Mouse (Mus musculus) CH12.LX (cell line): Measurements from ENCODE around the gene Plch2. TPM values are rescaled to one million over a fixed set of nuclear protein-coding genes. Genes with fewer than 3 reads are reported as not detected.

ENCODE experiments used
- DNase-seq: peaks from one replicate; pipeline ENCODE4 v3.0.0-alpha.2; 2013; ENCODE audit errors: extremely low read depth
- H3K27ac ChIP-seq: 2 replicates; pipeline ENCODE4 v1.5.1; 2012; ENCODE audit warnings: low read depth, mild to moderate bottlenecking, control low read depth, moderate library complexity; ENCODE audit not compliant: insufficient read depth
- H3K27me3 ChIP-seq: replicated peaks from 2 replicates; pipeline ENCODE3; 2012; ENCODE audit warnings: inconsistent platforms
- H3K36me3 ChIP-seq, 2 experiments: replicated peaks in 1 of 2; 2 replicates each; pipeline versions ENCODE3 to v1.6.1; 2012; ENCODE audit warnings: inconsistent platforms in 1 of 2, low read length in 1 of 2, mild to moderate bottlenecking in 1 of 2, mixed read lengths in 1 of 2, moderate library complexity in 1 of 2; ENCODE audit not compliant: control insufficient read depth in 1 of 2, insufficient read depth in 1 of 2
- H3K4me1 ChIP-seq, 2 experiments: 2 replicates each; pipeline ENCODE4 v1.6.1; 2012; ENCODE audit warnings: inconsistent platforms in 1 of 2, moderate library complexity in 1 of 2; ENCODE audit not compliant: insufficient read depth in 2 of 2, control insufficient read depth in 1 of 2
- H3K4me2 ChIP-seq: 2 replicates; pipeline ENCODE4 v1.6.1; 2012; ENCODE audit warnings: low read depth, mild to moderate bottlenecking, control low read depth; ENCODE audit not compliant: poor library complexity, insufficient read depth, severe bottlenecking
- H3K4me3 ChIP-seq, 3 experiments: fragments of 150-350 bp in 1 of 3; sonication (generic) in 1 of 3; replicated peaks in 1 of 3; 2 replicates each; pipeline versions ENCODE3 to v1.5.1; 2011 to 2012; ENCODE audit warnings: low read depth in 2 of 3, low read length in 2 of 3, mild to moderate bottlenecking in 2 of 3, moderate library complexity in 2 of 3, control low read depth in 1 of 3, improper control_type of control experiment in 1 of 3, inconsistent platforms in 1 of 3, mixed read lengths in 1 of 3; ENCODE audit not compliant: poor library complexity in 1 of 3
- H3K79me2 ChIP-seq: replicated peaks from 2 replicates; pipeline ENCODE4 v1.6.1; 2012; ENCODE audit warnings: mild to moderate bottlenecking, moderate library complexity; ENCODE audit not compliant: control insufficient read depth, poor library complexity, insufficient read depth, severe bottlenecking; ENCODE audit errors: extremely low read depth
- H3K9ac ChIP-seq: 2 replicates; pipeline ENCODE4 v1.6.1; 2012; ENCODE audit warnings: low read depth, mild to moderate bottlenecking, control low read depth, moderate library complexity; ENCODE audit not compliant: insufficient read depth
- H3K9me3 ChIP-seq: replicated peaks from 2 replicates; pipeline ENCODE3; 2012; ENCODE audit warnings: low read length, inconsistent platforms, mixed read lengths
- BHLHE40 ChIP-seq: IDR thresholded peaks from 2 replicates; pipeline ENCODE4 v1.6.1; 2011; ENCODE audit warnings: mild to moderate bottlenecking, low read depth, low read length, improper control_type of control experiment
- CTCF ChIP-seq, 2 experiments: IDR thresholded peaks in 1 of 2; conservative IDR thresholded peaks in 1 of 2; 2 replicates each; pipeline ENCODE4 v1.5.1; 2011 to 2012; ENCODE audit warnings: low read depth in 2 of 2, low read length in 2 of 2, improper control_type of control experiment in 1 of 2, inconsistent platforms in 1 of 2, mild to moderate bottlenecking in 1 of 2, moderate library complexity in 1 of 2
- ELF1 ChIP-seq: IDR thresholded peaks from 2 replicates; pipeline ENCODE4 v1.6.1; 2014; ENCODE audit warnings: low read depth, mild to moderate bottlenecking, inconsistent platforms, low read length, improper control_type of control experiment
- HCFC1 ChIP-seq: IDR thresholded peaks from 2 replicates; pipeline ENCODE4 v1.6.1; 2012; ENCODE audit warnings: low read depth, mild to moderate bottlenecking, inconsistent platforms, low read length, improper control_type of control experiment
- IRF4 ChIP-seq: IDR thresholded peaks from 2 replicates; pipeline ENCODE4 v1.6.1; 2014; ENCODE audit warnings: low read depth, mild to moderate bottlenecking, inconsistent platforms, low read length, improper control_type of control experiment
- JUN ChIP-seq: IDR thresholded peaks from 2 replicates; pipeline ENCODE4 v1.6.1; 2011; ENCODE audit warnings: low read depth, mild to moderate bottlenecking, low read length, improper control_type of control experiment, moderate library complexity; ENCODE audit not compliant: insufficient read depth
- KAT2A ChIP-seq: IDR thresholded peaks from 2 replicates; pipeline ENCODE4 v1.6.1; 2012; ENCODE audit warnings: low read length, improper control_type of control experiment, inconsistent platforms; ENCODE audit not compliant: insufficient replicate concordance
- MAFK ChIP-seq: IDR thresholded peaks from 2 replicates; pipeline ENCODE4 v1.6.1; 2011; ENCODE audit warnings: low read length, improper control_type of control experiment; ENCODE audit not compliant: insufficient replicate concordance
- MAX ChIP-seq: IDR thresholded peaks from 2 replicates; pipeline ENCODE4 v1.6.1; 2011; ENCODE audit warnings: low read length, improper control_type of control experiment
- MAZ ChIP-seq: IDR thresholded peaks from 2 replicates; pipeline ENCODE4 v1.6.1; 2012; ENCODE audit warnings: low read depth, mild to moderate bottlenecking, inconsistent platforms, low read length, improper control_type of control experiment, moderate library complexity
- MEF2A ChIP-seq: IDR thresholded peaks from 2 replicates; pipeline ENCODE4 v1.6.1; 2014; ENCODE audit warnings: low read depth, mild to moderate bottlenecking, inconsistent platforms, low read length, improper control_type of control experiment, borderline replicate concordance
- MXI1 ChIP-seq: IDR thresholded peaks from 2 replicates; pipeline ENCODE4 v1.6.1; 2011; ENCODE audit warnings: mild to moderate bottlenecking, low read depth, low read length, improper control_type of control experiment
- POLR2A ChIP-seq: IDR thresholded peaks from 2 replicates; pipeline ENCODE4 v1.6.1; 2011; ENCODE audit warnings: low read depth, mild to moderate bottlenecking, improper control_type of control experiment, low read length
- POLR2AphosphoS2 ChIP-seq: IDR thresholded peaks from 2 replicates; pipeline ENCODE4 v1.6.1; 2011; ENCODE audit warnings: low read depth, low read length, improper control_type of control experiment
- RAD21 ChIP-seq: IDR thresholded peaks from 2 replicates; pipeline ENCODE4 v1.6.1; 2011; ENCODE audit warnings: low read depth, mild to moderate bottlenecking, low read length, improper control_type of control experiment, moderate library complexity
- RCOR1 ChIP-seq: conservative IDR thresholded peaks from 2 replicates; pipeline ENCODE4 v1.6.1; 2012; ENCODE audit warnings: low read depth, mild to moderate bottlenecking, inconsistent platforms, low read length, improper control_type of control experiment
- SIN3A ChIP-seq: IDR thresholded peaks from 2 replicates; pipeline ENCODE4 v1.6.1; 2012; ENCODE audit warnings: low read length, improper control_type of control experiment, inconsistent platforms
- SMC3 ChIP-seq: IDR thresholded peaks from 2 replicates; pipeline ENCODE4 v1.6.1; 2011; ENCODE audit warnings: low read depth, low read length, improper control_type of control experiment
- UBTF ChIP-seq: IDR thresholded peaks from 2 replicates; pipeline ENCODE4 v1.6.1; 2012; ENCODE audit warnings: low read depth, mild to moderate bottlenecking, inconsistent platforms, low read length, improper control_type of control experiment, moderate library complexity
- USF1 ChIP-seq: IDR thresholded peaks from 2 replicates; pipeline ENCODE4 v1.6.1; 2014; ENCODE audit warnings: low read depth, mild to moderate bottlenecking, inconsistent platforms, low read length, improper control_type of control experiment
- ZC3H11A ChIP-seq: IDR thresholded peaks from 2 replicates; pipeline ENCODE4 v1.6.1; 2012; ENCODE audit warnings: low read depth, mild to moderate bottlenecking, inconsistent platforms, low read length, improper control_type of control experiment
- ZNF384 ChIP-seq: IDR thresholded peaks from 2 replicates; pipeline ENCODE4 v1.6.1; 2012; ENCODE audit warnings: low read depth, low read length, improper control_type of control experiment, inconsistent platforms
- dilution Hi-C: fragments of 300-500 bp; cut with MboI; formaldehyde crosslinking; loops from 2 replicates; pipeline ENCODE4 v1.14.3; 2020; ENCODE audit warnings: low sequenced_read_pairs; ENCODE audit not compliant: extremely low pct_unique_long_range_greater_than_20kb, extremely low pct_ligation_motif_present
- in situ Hi-C: fragments of 300-500 bp; cut with MboI; formaldehyde crosslinking; loops from 3 replicates; pipeline ENCODE4 v1.14.3; 2019; ENCODE audit warnings: low sequenced_read_pairs, low pct_ligation_motif_present, low pct_unique_long_range_greater_than_20kb, mixed read lengths
- polyA plus RNA-seq: library from polyadenylated mRNA; unstranded; fragments of >175 nt; gene quantifications from 2 replicates; pipeline ENCODE4 v1.2.1, GENCODE M21; 2012; ENCODE audit warnings: low read depth; ENCODE audit not compliant: insufficient read length
- total RNA-seq, 2 experiments: library from RNA; depleted of rRNA; stranded (reverse); fragments of 300-350 nt in 1 of 2; fragments of >200 nt in 1 of 2; gene quantifications; 2 replicates each; pipeline ENCODE4 v1.2.3; 2012 to 2014

Gene Plch2
- total and polyA plus RNA-seq, 3 experiments = 0.04 to 0.47 (median 0.17) TPM

GRCm38 (mm10) chr4:155034202-155034601 is 22.4 kb downstream of the Plch2 start:
- Histone ChIP-seq H3K27ac (no peak overlapping the region), H3K9me3 (no peaks in the 10 kb centered on the region), H3K36me3 (no peaks in the 10 kb centered on the region), H3K4me1 (no peaks in the 10 kb centered on the region), H3K9ac (no peak overlapping the region), H3K4me2 (no peak overlapping the region), H3K4me3 (no peak overlapping the region), H3K27me3 (peaks cover 93% of the 10 kb centered on the region), H3K79me2 (no peaks in the 10 kb centered on the region)
- TF ChIP-seq MXI1 (no peak), JUN (no peak), UBTF (no peak), POLR2AphosphoS2 (no peak), RAD21 (no peak), RCOR1 (no peak), POLR2A (no peak), HCFC1 (no peak), MEF2A (no peak), USF1 (no peak), MAFK (no peak), MAX (no peak), SMC3 (no peak), MAZ (no peak), ZNF384 (no peak), IRF4 (no peak), SIN3A (no peak)
- DNase-seq = no peak
- dilution Hi-C loops (loop anchor here (25.0 kb wide), 1 partner anchor 147 kb away; the partner anchor contains the start of gene Fam213b), in situ Hi-C loops (no loop called here)

- no peak overlapping the region for H3K27ac ChIP-seq
- no peak overlapping the region for H3K9ac ChIP-seq
- dilution Hi-C loops = loop anchor here (25.0 kb wide), 1 partner anchor 146 kb away; the partner anchor contains the start of gene Fam213b
- H3K36me3 ChIP-seq = no peaks in the 10 kb centered on the region
- TF ChIP-seq MXI1 (no peak), MAZ (no peak), HCFC1 (no peak), ZC3H11A (no peak), ELF1 (no peak), POLR2AphosphoS2 (no peak), BHLHE40 (no peak), KAT2A (no peak), JUN (no peak), CTCF (conservative IDR thresholded peaks at IDR 0.05 in 1 of 2, IDR thresholded peaks at IDR 0.05 in 1 of 2; ENCODE audit: low read depth in 2 of 2, low read length in 2 of 2) (no peak)
- H3K9me3 ChIP-seq = peaks cover 3% of the 10 kb centered on the region
- peaks cover 95% of the 10 kb centered on the region for H3K27me3 ChIP-seq
- H3K4me3 ChIP-seq = no peak overlapping the region
- no peaks in the 10 kb centered on the region for H3K4me1 ChIP-seq
- H3K4me2 ChIP-seq = no peak overlapping the region
- H3K79me2 ChIP-seq = no peaks in the 10 kb centered on the region
- in situ Hi-C loops = no loop called here
- DNase-seq = no peak
Observed at GRCm38 (mm10) chr4:155033115-155033514, 23.5 kb downstream of the Plch2 start.
